Mouse (Mus musculus): ENCODE measurements around the gene Nusap1.

- TF ChIP-seq CTCF (IDR thresholded peaks at IDR 0.05) = no peak
- TF ChIP-seq EP300 (IDR thresholded peaks at IDR 0.05) = no peak
These were observed 12.6 kb upstream of the Nusap1 start for GRCm38 (mm10) chr2:119605361-119605973.
